Mouse (Mus musculus): ENCODE results near the gene Macc1.

Macc1 gene

GRCm38 (mm10) chr12:119483922-119484631 lies 170.0 kb downstream of the Macc1 start:
- no peak for DNase-seq (ENCODE audit: low read depth, low spot score)

- no peak for DNase-seq (ENCODE audit: low read depth, low spot score)
These were observed 197.1 kb downstream of the Macc1 start for GRCm38 (mm10) chr12:119511145-119511544.

All from retina, adult 2 months (tissue).